Mouse (Mus musculus): ENCODE results near the gene Tbrg1.

The Tbrg1 gene

DNA sequence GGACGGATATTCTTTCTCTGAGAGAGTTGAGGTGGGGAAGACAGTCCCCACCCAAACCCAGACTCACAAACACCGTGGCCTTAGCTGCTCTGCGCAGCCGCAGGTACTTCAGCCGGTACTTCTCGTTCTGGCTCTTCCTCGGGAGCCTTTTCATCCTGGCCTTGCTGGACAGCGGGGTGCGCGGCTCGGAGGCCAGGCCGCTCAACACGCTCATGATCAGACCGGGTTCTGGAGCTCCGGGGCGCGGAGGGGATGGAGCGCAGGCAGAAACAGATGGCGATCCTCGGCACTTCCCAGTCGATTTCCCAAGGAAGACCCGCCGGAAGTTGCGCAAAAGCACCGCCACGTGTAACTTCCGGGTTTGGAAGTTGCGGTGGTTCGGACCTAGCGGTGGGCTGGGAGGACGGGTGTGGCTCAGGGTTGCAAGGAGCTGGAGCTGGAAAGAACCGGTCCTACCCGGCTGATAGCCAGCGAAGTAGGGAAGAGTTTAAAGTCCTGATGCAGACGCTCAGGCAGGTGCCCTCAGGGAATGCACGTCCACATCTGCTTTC, at the start of gene Tbrg1:
Gene Tbrg1 (minus strand): TSS at position 382 of the 551 bp plus-strand sequence.
- peak; percentile 83 to 85 for DNase-seq (ENCODE audit: low spot score in 2 of 2)

DNA sequence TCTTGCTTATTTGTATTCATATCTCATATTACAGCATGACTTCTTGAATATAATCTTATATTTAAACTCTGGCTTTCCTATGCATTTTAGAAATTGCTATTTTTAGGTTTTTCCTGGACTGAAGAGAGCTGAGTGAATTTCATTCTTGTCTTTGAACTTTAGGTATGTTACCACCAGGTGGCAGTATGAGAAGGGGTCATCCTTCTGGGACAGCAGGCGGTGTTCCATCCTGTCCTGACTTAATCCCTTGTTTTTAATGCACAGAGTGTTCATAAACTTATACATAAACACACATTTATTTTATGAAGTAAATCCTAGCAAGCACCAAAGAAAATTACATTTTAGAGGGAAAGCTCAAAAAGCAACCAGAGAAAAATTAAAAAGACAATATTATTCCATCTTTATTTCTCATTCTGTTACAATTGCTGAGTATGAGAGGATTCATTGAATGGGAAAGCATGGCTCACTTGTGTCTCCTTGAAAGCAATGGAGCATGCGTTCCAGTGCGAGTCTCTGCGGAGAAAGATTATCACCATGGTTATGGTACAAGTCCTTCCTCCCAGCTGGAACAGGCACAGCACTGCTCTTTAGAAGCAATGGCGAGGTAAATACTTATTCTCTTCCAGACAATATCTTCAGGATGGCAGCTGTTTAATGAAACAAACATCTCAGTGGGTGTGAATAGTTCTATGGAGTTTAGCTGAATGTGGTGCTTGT, 33.0 kb upstream of the Tbrg1 start:
- DNase-seq (ENCODE audit: low spot score in 2 of 2) = no peak

DNA sequence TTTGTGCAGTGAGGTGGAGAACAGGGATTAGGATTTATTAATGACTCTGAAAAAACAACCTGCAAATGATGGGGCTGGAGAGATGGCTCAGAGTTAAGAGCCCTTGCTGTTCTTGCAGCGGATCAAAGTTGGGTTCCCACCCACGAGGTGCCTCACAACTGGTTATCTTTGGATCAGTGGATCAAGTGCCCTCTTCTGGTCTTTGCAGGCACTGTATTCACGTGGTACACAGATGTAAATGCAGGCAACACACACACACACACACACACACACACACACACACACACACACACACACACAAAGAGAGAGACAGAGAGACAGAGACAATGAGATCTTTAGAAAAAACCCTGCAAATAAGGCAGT, 30.8 kb upstream of the Tbrg1 start:
- peak in 1 of 2 experiments; percentile 45 for DNase-seq (ENCODE audit: low spot score in 2 of 2)

DNA sequence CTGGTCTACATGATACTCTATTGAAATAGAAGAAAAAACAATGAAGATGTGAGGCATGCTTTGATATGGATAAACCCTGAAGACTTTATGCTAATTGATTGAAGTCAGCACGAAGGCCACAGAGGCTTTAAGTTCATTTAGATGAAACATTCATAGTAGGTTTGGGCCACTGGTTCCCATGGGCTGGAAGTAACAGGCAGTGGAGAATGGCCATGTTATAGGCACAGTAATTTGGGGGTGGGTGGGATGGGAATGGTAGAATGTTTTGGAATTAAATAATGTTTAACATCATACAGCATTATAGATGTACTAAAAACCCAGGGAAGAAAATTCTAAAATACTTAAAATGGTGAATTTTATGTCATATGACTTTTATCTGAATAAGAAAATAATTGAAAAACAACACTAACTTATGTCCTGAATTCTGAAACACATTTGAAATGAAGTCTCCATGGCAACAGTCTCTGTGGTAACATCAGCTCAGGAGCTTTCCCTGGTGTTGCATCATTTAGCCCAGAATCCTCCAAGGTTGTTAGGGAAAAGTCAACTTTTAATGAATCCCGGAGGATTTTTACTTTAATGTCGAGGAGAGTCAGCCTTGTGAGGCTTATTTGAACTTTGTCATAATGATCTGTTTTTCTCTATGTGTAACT, 30.3 kb upstream of the Tbrg1 start:
- DNase-seq (ENCODE audit: low spot score in 2 of 2) = peak in 1 of 2 experiments; percentile 53

DNA sequence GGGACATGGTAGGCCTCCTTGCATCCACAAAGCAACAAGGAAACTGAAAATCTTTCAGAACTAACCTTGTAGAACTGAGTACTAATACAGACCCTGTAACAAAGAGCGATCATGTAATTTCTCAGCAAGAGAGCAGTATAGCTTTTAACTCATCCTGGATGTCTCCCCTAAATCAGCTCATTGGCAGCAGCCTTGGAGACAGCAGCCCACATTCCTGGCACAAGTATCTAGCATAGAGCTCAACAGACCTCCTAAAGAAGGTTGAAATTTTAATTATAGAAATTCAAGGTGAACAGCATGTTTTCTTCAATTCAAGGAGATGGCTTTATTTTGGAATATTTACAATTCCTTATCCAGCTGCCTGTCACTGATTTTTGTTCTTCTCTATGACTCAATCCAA, 24.0 kb upstream of the Tbrg1 start:
- DNase-seq (ENCODE audit: low spot score in 2 of 2) = no peak

DNA sequence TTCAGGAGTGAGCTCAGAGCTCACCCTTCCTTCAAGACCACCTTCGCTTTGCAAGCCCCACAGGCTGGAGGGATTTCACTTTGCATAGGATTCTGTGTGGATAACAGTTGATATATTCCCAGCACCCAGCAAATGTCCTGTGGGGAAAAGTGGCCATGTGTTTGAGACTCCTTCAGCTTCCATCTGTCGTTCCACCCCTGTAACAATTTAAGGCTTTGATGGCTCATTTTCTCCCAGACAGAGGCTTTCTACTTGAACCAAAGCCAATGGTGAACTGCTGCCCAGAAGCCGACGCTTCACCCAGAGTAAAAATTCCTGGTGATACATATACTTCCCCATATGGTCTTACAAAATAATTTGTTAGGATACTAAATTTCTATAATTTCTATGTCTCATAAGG, 18.2 kb upstream of the Tbrg1 start:
- DNase-seq (ENCODE audit: low spot score in 2 of 2) = peak; percentile 48 to 67

DNA sequence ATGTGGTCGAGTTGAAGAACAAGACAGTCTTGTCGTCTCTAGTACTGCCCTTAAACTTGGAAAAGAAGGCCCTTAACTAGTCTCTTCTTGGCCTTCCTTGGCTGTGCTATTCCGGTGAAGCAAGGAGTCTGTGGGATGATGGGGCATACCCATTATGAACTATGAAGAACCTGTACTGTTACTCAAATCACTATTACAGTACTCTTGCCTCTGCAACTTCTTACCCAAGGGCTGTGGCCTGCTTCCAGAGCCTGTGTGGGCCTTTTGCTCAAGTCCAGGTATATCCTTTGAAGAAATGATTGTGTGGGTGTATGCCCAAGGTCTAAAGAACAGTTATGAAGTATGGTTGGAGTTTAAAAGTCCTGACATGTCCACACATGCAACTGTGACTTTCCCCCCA, 13.1 kb upstream of the Tbrg1 start:
- no peak for DNase-seq (ENCODE audit: low spot score in 2 of 2)

DNA sequence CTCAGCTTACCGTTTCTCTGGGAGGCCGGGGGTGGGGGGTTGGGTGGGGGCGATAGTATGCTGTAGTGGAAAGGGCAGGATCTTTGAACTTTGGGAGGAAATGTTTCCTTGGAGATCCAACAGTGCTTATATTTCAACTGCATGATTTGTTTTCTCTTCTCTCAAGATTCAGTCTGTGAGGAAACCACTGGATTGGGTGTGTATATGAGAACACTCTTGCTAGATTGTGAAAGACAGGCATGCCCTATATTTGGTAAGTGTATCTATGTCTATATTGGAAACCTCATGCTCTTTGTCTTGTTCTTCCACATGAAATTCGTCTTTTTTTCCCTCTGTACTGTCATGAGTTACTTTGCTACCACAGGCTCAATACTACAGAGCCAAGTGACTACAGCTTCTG, 12.6 kb upstream of the Tbrg1 start:
- no peak for DNase-seq (ENCODE audit: low spot score in 2 of 2)

DNA sequence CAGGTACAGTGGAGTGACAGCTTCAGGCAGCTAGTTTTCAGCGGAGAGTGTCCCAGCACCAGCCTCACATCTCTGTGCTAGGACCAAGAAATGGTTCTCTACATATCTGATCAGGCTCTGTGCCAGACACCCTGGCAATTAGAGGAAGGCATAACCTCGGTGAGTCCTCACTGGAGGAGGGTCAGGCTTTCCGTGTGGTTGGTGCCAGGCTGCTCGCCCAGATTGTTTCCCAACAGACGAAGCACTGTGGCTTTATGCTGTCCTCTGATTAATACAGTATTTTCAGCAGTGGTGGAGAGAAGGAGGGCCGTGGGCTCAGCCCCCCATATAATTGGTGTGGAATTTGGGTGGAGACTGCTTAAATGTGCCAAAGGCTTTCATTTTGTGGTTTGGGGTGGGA, 12.0 kb upstream of the Tbrg1 start, which contains the start of gene Panx3:
Gene Panx3 (minus strand): TSS at position 121 of the 400 bp plus-strand sequence.
- DNase-seq (ENCODE audit: low spot score in 2 of 2) = no peak

DNA sequence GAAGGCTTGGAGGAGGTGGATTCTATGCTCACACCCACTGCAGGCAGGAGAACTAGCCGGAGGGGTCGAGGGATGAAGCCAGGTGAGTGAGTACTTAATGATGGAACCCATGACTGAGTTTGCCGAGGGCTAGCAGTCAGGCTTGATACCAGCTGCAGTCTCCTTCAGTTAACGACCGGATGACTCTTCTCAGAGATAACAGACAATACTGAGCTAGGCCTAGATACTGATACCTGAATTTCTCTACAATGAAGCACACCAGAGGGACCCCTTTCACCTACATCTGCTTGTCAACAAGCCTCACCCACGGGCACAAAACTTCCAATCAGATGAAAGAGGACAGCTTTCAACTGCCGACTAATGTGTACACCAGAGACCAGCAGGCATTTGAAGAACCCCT, 8.9 kb upstream of the Tbrg1 start:
- DNase-seq (ENCODE audit: low spot score in 2 of 2) = no peak

DNA sequence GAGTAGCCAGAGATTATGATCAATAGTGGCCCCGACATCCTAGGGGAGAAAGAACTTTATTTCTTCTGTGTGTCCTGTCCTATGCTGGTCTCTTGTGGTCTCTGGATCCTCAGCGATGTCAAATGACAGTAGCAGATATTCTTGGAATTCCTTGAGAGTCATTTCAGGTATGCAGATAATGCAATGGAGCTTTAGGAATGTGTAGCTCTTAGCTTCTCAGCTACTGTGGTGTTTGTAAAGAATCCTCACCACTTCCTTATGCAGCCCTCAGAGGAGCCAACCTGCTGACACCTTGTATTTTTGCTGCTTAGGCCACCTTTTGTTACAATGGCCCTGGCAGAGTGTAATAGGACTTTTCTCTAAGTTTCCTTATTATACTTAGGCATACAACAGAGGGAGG, 7.5 kb upstream of the Tbrg1 start:
- no peak for DNase-seq (ENCODE audit: low spot score in 2 of 2)

DNA sequence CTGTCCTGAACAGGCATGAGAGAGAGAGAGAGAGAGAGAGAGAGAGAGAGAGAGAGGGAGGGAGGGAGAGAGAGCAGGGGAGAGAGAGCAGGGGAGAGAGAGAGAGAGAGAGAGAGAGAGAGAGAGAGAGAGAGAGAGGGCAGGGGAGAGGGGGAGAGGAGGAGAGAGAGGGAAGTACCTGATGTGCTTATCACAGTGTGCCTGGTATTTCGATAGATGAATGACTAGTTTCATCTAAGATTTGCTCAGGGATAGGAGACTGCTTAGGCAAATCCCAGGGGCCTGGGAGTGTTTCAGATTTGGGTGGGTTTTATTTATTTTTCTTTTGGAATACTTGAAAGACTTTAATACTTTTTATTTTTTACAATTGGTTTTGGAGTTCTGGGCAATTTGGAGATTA, 6.1 kb upstream of the Tbrg1 start:
- no peak for DNase-seq (ENCODE audit: low spot score in 2 of 2)

DNA sequence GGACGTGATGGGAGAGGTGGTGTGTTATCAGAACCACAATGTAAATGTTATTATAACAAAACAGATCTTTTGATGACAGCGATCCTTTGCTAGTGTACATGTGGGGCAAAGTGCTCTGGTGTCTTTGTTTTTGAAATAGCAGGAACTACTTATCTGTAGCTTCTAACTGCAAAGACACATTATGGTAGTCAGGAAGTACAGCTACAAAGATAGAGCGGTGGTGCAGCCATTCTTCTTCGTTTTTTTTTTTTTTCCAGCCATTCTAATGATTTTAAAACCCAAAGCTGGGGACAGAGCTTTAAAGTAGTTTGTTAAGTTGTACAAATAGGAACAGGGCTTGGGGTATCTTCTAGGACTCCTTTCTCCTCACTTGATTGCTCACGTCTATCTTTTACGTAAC, 2.3 kb upstream of the Tbrg1 start:
- DNase-seq (ENCODE audit: low spot score in 2 of 2) = no peak

DNA sequence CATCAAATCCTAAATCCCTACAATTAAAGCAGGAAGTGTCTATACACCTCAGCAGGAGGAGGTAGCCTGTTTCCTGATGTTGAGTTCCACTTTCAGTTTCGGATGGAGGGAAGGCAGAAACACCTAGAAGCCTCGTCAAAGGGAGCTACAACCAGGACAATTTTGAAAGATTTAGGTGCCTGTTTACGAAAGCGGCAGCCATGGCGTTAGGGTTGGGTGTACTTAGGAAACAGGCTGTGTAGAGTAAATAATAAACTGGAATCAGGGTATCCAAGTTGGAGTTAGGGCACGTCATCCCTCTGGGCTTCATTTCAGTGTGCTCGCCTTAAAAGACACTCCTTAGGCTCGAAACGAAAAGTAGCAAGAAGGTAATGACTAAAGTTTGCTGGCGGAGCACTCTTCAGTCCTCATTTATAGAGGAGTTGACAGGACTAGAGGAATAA, 652 bp downstream of the Tbrg1 start:
- no peak for DNase-seq (ENCODE audit: low spot score in 2 of 2)

DNA sequence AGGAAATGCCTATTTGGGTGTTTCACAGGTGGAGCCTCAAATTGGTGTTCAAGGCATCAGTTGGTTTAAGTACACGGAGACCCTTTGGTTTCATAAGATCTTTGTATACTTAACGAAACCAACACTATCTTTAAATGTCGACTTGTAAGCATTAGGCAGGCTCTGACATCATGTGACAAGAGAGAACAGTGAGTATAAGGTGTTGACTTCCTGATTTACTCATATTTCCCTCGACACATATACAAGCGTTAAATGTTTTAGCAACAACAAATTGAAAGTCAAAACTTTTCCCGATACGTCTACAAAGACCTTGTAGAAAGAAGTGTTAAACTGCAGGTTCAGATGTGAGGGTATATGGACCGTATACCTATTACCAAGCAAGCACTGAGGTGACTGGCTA, 1.2 kb downstream of the Tbrg1 start:
- no peak for DNase-seq (ENCODE audit: low spot score in 2 of 2)

DNA sequence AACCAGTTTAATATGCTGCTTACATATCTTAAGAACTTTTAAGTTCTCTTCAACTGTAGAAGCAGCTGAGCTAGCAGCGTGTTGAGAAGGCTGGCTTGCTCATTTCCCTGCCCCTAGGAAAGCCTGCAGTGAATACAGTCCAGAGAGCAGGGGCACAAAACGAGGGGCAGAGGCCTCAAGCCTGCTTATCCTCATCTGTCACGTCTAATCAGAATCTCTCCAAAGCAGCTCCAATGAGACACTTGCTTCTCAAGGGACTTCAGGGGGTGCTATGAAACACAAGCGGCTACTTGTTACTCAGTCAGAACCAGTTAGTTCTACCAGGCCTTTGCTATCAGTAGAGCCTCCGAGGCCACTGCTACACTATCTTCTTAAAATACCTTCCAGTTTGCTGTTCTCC, 3.3 kb downstream of the Tbrg1 start:
- DNase-seq (ENCODE audit: low spot score in 2 of 2) = no peak

DNA sequence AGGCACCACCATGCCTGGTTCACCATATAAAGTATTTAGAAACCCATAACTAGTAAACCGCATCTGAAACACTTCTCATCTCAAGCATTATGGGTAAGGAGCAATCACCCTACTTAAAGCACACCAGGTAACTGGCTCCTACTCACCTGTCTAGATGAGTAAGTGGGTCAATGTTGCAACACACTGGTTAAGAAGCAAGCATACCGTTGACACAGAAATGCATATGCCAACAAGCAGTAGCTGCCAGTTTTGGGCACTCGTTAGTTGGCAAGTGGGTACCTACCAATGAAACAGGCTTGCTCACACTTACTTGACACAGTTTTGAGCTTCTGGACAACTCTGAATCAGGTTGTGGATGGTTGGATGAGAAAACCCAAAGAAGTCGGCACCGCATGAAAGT, 6.5 kb downstream of the Tbrg1 start:
- no peak for DNase-seq (ENCODE audit: low spot score in 2 of 2)

DNA sequence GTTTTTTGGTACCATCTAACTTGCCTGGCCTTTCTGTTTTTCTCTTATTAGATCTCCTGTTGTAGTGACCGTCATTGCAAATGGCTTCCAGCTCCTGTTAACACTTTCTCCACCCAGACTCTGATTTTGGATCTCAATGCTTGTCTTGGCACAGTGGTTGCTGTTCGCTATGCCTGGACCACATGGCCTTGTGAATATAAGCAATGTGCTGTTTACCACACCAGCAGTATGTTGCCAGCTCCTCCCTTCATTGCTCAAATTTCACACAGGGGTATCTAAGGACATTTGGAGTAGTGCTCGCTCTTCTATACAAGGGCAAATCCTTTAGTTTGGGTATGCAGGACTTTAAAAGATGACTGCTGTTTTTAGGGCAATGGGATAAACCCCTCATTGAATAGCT, 10.9 kb downstream of the Tbrg1 start:
- no peak for DNase-seq (ENCODE audit: low spot score in 2 of 2)

DNA sequence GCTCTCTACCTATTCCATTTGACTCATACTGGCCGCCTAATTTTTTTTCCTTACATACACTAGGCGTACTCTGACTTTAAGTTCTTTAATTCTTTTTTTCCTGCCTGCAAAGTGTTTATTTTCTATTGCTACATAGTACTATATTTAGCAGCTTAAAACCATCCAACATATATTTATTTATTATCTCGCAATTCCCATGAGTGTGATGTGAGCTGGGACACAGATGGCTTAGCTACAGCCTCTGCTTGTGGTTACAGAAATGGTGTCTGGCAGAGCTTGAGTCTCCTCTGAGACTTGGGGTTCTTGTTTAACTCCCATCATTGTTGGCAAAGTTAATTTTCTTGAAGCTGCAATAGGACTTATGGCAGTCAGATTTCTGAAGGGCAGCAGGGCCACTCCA, 18.4 kb downstream of the Tbrg1 start:
- DNase-seq (ENCODE audit: low spot score in 2 of 2) = no peak

DNA sequence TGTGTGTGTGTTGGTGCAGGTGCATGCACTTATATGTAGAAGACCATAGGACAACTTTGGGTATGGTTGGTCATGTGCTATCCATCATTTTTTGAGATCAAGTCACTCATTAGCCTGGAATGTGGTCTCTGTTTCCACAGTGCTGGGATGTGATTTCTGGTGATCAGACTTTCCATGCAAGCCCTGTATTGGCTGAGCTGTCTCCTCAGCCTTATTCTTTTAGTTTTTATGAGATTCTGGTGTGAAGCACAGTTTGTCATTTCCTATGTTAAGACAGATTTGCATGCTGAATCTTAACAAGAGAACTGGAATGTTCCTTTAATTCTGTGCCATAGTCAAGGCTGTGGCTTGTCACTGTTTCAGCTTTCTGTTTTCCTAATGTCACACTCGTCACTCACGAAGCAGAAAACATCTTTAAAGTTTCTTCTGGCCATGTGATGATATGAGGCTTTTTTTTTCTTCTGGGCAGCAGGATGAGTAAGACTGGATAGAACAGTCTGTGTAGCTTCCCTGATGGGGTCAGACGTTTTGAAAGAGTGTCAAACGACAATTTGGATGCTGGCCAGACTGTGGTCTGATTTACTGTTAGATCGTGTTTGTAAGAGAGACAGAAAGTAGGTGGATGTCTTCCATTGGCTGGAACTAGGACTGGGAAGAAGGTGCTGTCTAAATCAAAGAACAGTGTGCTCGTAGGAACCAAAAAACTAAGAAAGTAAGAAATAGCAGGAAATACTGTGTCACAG, 20.1 kb downstream of the Tbrg1 start:
- DNase-seq (ENCODE audit: low spot score in 2 of 2) = no peak

DNA sequence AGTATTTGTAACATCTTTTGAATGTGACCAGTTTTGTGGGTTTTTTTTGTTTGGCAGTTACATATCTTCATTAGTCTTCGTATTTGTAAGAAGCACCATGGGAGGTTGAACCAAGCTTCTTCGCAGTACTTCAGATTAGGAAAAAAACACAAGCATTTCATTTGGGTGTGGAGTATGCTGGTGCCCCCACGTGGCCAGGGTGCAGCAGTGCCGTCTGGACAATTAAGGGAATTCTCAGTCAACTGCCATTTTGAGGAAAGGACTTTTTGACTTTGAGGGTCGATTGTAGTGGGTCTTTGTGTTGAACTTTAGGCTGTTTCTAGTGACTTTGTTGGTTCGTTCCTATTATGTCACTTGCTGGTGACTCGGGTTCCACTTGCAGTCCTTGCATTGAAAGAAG, 20.8 kb downstream of the Tbrg1 start:
- peak in 1 of 2 experiments; percentile 68 for DNase-seq (ENCODE audit: low spot score in 2 of 2)

DNA sequence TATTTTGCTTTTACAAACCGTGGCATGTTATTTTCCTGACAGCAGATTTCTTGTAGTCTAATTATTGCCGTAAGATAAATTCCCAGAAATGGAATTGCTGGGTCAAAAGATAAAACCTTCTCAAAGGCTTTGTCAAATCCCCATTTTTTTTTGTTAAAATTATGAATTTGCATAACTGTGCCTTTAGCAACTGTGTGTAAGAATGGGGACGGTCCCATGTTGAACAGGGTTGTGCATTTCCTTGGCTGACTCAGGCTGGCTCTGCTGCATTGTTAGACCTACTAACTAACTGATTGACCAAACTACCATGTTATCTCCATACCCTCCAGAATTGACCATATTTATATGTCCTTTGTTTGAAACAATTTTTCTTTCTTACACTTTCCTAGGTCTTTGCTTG, 22.8 kb downstream of the Tbrg1 start:
- DNase-seq (ENCODE audit: low spot score in 2 of 2) = no peak

DNA sequence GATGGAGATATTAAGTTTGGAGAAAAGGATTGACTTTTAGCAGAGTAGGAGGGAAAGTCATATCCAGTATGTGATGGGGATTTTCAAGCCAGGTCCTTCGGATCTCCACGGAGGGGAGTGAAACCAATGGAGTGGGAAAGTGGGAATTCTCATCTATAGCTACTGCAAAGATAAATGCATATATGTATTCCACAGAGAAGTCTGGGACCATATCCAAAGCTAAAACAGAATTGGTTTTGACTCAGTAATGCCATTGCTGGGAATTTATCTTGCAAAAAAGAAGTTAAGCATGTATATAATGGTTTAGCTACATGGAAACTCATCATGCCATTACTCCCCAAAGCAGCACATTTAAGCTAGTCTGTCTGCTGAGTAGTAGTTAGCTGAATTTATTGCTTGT, 24.8 kb downstream of the Tbrg1 start:
- DNase-seq (ENCODE audit: low spot score in 2 of 2) = no peak
